Mouse (Mus musculus): ENCODE results near the gene Zfp618. TPM values are rescaled to one million over a fixed set of nuclear protein-coding genes. Genes with fewer than 3 reads are reported as not detected.

Gene Zfp618
- total RNA-seq, 2 experiments from 2014 or later, result 8.3 to 9.3 TPM

- intact Hi-C loops (cut with DNase I), result no loop called here
- DNase-seq (ENCODE audit: extremely low spot score in 1 of 2, low spot score in 2 of 2), result no peak
Observed at GRCm38 (mm10) chr4:62993190-62993589, 27.8 kb downstream of the Zfp618 start.

GRCm38 (mm10) chr4:62997606-62998005, 32.2 kb downstream of the Zfp618 start:
- DNase-seq (ENCODE audit: extremely low spot score in 1 of 2, low spot score in 2 of 2), result no peak
- intact Hi-C loops (cut with DNase I), result no loop called here

GRCm38 (mm10) chr4:62998431-62998835, 33.1 kb downstream of the Zfp618 start:
- peak in 1 of 2 experiments; percentile 47 for DNase-seq (ENCODE audit: extremely low spot score in 1 of 2, low spot score in 2 of 2)
- intact Hi-C loops (cut with DNase I), result no loop called here

- intact Hi-C loops (cut with DNase I), result no loop called here
- peak in 1 of 2 experiments; percentile 78 for DNase-seq (ENCODE audit: extremely low spot score in 1 of 2, low spot score in 2 of 2)
Observed at GRCm38 (mm10) chr4:62998908-62999307, 33.5 kb downstream of the Zfp618 start.

- intact Hi-C loops (cut with DNase I), result no loop called here
- no peak for DNase-seq (ENCODE audit: extremely low spot score in 1 of 2, low spot score in 2 of 2)
Observed at GRCm38 (mm10) chr4:62999321-62999720, 33.9 kb downstream of the Zfp618 start.

GRCm38 (mm10) chr4:62999916-63000315, 34.5 kb downstream of the Zfp618 start:
- intact Hi-C loops (cut with DNase I), result no loop called here
- DNase-seq (ENCODE audit: extremely low spot score in 1 of 2, low spot score in 2 of 2), result no peak

GRCm38 (mm10) chr4:63000316-63001055, 35.1 kb downstream of the Zfp618 start:
- DNase-seq (ENCODE audit: extremely low spot score in 1 of 2, low spot score in 2 of 2), result no peak
- intact Hi-C loops (cut with DNase I), result no loop called here

- DNase-seq (ENCODE audit: extremely low spot score in 1 of 2, low spot score in 2 of 2), result no peak
- intact Hi-C loops (cut with DNase I), result no loop called here
Observed at GRCm38 (mm10) chr4:63002386-63002785, 37.0 kb downstream of the Zfp618 start.

- no peak for DNase-seq (ENCODE audit: extremely low spot score in 1 of 2, low spot score in 2 of 2)
- intact Hi-C loops (cut with DNase I), result no loop called here
Observed at GRCm38 (mm10) chr4:63004519-63004918, 39.1 kb downstream of the Zfp618 start.

- DNase-seq (ENCODE audit: extremely low spot score in 1 of 2, low spot score in 2 of 2), result no peak
- intact Hi-C loops (cut with DNase I), result no loop called here
Observed at GRCm38 (mm10) chr4:63005446-63006185, 40.2 kb downstream of the Zfp618 start.

GRCm38 (mm10) chr4:63006198-63007155, 41.1 kb downstream of the Zfp618 start:
- peak in 1 of 2 experiments; percentile 13 for DNase-seq (ENCODE audit: extremely low spot score in 1 of 2, low spot score in 2 of 2)
- intact Hi-C loops (cut with DNase I), result no loop called here

- intact Hi-C loops (cut with DNase I), result no loop called here
Observed at GRCm38 (mm10) chr4:63008206-63008605, 42.8 kb downstream of the Zfp618 start.

GRCm38 (mm10) chr4:63008822-63009221, 43.4 kb downstream of the Zfp618 start:
- no peak for DNase-seq (ENCODE audit: extremely low spot score in 1 of 2, low spot score in 2 of 2)
- intact Hi-C loops (cut with DNase I), result no loop called here

More at GRCm38 (mm10) chr4:63008206-63008605, 42.8 kb downstream of the Zfp618 start:
- no peak for DNase-seq (ENCODE audit: extremely low spot score in 1 of 2, low spot score in 2 of 2)

- intact Hi-C loops (cut with DNase I), result no loop called here
- no peak for DNase-seq (ENCODE audit: extremely low spot score in 1 of 2, low spot score in 2 of 2)
Observed at GRCm38 (mm10) chr4:63009821-63010220, 44.4 kb downstream of the Zfp618 start.

GRCm38 (mm10) chr4:63010226-63010625, 44.9 kb downstream of the Zfp618 start:
- intact Hi-C loops (cut with DNase I), result no loop called here

GRCm38 (mm10) chr4:63018616-63019015, 53.2 kb downstream of the Zfp618 start:
- DNase-seq (ENCODE audit: extremely low spot score in 1 of 2, low spot score in 2 of 2), result no peak
- intact Hi-C loops (cut with DNase I), result no loop called here

More at GRCm38 (mm10) chr4:63010226-63010625, 44.9 kb downstream of the Zfp618 start:
- DNase-seq (ENCODE audit: extremely low spot score in 1 of 2, low spot score in 2 of 2), result peak in 1 of 2 experiments; percentile 65

GRCm38 (mm10) chr4:63019428-63019858, 54.1 kb downstream of the Zfp618 start:
- no peak for DNase-seq (ENCODE audit: extremely low spot score in 1 of 2, low spot score in 2 of 2)
- intact Hi-C loops (cut with DNase I), result no loop called here

- peak in 1 of 2 experiments; percentile 57 for DNase-seq (ENCODE audit: extremely low spot score in 1 of 2, low spot score in 2 of 2)
- intact Hi-C loops (cut with DNase I), result no loop called here
Observed at GRCm38 (mm10) chr4:63021034-63021700, 55.8 kb downstream of the Zfp618 start.

Data from left cerebral cortex, postnatal 10 days (tissue).